Mouse (Mus musculus): ENCODE results near the gene Cul9.

The Cul9 gene

DNA sequence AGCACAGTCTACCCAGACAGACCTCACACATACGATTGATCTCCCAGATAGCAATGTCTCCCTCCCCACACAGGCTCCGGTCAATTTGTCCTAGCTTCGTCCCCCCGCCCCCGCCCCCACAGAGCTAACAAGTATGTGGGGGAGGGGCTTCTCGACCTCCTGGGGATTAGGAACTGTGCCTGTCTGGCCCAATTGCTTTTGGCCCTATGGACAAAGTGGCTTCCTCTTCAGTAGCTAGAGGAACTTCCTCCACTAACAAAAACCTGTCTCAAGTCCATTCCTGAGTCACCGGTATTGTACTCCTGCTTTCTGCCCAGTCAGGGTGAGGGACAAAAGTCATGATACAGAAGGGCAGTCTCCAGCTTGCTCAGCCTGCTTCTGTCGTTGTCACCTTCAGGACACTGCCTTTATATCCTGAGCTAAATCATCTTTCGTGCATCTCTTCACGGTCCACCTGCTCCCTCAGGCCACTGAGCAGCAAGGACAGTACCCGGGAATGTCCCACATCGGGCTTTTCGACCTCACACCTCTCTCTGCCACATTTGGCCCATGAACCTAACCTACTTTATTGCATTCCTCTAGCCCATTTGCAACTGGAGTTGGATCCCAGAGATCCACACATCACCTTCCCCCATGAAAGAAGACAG, 92.8 kb downstream of the Cul9 start:
- DNase-seq (ENCODE audit: low spot score in 2 of 2): no peak

DNA sequence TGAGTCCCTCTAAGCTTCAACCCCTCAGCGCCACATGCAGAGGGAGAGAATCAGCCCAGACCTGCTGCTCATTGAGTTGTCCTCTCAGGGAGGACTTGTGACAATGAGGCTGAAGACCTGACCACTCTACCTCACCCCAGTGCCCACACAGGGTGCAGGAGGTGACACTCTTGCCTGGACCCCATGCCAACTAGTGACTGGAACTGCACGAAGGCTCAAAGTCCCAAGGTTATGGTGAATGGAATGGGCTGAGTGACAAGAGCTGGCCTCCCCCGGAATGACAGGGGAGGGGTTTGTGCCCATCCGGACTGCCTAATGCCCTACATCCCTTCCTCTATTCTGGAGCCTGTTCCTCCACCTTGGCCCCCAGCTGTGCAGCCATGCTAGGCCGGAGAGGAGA, 93.5 kb downstream of the Cul9 start:
- DNase-seq (ENCODE audit: low spot score in 2 of 2): no peak
